Mouse (Mus musculus): Measurements from ENCODE around the gene Sft2d2. TPM values are rescaled to one million over a fixed set of nuclear protein-coding genes. Genes with fewer than 3 reads are reported as not detected.

Sft2d2 gene
- total RNA-seq (2021), result 10 to 100 TPM; 14.0 to 15.0 TPM
- long read RNA-seq, experiment 1, full-length matches to known transcripts, result 16 of 23 reads
- long read RNA-seq, experiment 1, partial matches to known transcripts, result 1 of 23 reads
- long read RNA-seq, experiment 1, other reads (novel, unspliced or antisense), result 6 of 23 reads
- long read RNA-seq, experiment 2, full-length matches to known transcripts, result 18 of 27 reads
- long read RNA-seq, experiment 2, partial matches to known transcripts, result 1 of 27 reads
- long read RNA-seq, experiment 2, other reads (novel, unspliced or antisense), result 8 of 27 reads

DNA sequence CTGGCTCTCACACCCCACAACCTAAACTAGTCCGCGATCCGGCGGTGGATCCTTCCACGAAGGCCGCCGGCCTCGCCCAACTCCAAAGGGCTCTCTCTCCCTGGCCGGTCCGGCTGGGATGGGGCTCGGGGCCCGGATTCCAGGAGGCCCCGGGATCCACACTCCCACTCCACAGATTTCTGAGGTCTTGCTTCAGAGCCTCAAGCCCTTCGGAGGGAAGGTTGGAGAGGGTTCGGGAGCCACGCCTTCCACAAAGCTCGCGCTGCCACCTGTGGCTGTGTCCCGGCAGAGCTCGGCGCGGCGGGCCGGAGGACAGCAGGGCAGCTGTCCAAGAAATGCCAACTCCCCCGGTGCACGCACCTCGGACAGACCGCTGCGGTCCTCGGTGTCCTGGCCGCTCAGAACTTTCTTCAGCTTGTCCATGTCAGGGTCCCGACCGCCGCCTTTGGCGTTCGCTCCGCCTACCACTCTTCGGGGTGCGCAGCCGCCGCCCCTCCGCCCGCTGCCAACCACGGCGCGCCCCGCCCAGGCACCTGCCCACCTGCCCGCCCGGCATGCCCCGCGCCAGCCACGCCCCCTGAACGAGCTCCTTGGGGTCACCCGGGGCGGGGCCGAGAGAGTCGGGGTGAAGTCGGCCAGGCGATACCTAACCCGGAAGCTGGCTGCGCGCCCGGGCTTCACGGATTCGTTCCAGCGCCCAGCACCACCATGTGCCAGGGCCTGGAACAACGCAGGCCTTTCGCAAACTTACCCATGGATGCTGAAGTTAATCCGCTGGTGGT is at the start of gene Sft2d2:
Gene Sft2d2, minus strand, starts transcription at position 559 of the 782 bp plus-strand sequence.
- DNase-seq (ENCODE audit: low spot score in 2 of 2), result peak; percentile 77 to 85

DNA sequence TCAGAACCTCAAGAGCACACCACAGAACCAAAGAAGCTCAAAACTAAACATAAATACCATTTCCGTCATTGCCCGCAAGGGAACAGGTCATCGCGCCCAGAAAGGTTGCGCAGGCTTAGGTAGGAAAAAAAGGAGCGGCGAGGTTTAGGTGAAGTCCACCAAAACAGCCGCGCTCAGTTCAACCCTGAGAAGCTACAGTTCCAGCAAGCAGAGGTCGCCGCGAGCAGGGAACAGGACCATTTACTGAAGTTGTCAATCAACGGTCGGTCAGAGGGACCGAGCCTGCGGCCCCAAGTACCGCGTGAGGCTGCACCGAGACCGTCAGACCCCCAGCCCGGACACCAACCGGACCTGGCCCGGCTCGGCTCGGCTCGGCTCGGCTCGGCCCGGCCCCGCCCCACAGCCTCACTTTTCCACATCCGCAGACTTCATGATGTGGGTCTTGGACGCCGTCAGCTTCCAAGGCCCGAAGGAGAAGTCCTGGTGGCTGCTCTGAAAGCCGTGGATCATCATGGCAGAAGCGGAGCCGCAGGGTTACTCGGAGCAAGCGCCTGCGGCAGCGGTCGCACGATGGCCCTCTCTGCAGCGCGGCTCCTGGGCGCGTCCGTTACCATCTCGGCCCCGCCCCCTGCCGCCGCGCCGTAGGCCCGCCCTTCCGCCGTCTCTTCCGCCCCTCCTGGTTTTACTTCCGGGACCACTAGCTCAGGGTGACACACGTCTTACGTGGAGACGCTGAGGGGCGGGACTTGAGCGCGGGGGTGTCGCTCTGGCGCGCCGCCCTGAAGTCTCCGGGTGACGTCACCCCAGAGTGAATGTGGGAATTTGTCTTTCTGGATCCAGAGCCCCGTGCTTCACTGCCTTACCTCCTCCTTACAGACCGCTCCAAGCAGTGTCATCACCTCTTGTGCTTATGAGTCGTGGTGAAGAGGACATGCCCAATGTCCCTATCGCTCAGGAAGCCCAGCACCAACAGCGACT is 42.4 kb upstream of the Sft2d2 start, which contains the start of gene Tiprl:
Gene Tiprl, minus strand, starts transcription at position 676 of the 978 bp plus-strand sequence.
- DNase-seq (ENCODE audit: low spot score in 2 of 2), result peak; percentile 94 to 96

DNA sequence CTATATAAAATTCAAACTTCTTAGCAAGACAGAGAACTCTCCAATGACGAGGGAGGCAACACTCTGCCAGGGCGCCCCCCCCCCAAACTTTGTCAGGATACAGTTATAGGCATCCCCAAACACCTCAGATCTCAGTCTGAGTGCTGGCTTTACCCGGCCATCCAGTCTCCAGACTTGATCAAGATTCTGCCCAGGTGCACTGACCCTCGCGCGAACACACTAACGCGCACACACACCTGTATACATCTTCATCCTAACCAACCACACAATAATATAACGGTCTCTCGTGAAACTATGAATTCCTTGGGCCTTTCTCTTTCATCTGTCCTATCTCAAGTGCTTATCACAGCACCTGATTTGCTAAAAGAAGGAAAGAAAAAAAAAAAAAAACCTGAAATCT is 41.6 kb upstream of the Sft2d2 start:
- DNase-seq (ENCODE audit: low spot score in 2 of 2), result no peak

DNA sequence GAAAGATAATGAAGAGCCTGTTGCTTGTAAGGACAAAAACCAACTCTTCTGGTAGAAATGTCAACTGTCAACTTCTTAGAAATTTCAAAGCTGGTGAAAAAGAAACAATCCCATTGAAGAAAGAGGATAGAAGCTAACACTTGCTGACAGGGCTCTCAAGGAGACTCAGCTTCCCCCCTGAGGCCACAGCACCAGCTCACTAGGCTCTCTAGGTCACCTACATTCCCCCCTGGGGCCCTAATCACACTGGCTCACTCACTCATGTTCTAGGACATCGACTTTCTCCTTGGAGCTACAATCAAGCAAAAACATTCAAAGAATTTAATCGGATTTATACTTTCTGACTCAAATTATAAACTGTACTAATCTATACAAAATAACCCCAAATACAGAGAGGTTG is 39.6 kb upstream of the Sft2d2 start:
- DNase-seq (ENCODE audit: low spot score in 2 of 2), result no peak

DNA sequence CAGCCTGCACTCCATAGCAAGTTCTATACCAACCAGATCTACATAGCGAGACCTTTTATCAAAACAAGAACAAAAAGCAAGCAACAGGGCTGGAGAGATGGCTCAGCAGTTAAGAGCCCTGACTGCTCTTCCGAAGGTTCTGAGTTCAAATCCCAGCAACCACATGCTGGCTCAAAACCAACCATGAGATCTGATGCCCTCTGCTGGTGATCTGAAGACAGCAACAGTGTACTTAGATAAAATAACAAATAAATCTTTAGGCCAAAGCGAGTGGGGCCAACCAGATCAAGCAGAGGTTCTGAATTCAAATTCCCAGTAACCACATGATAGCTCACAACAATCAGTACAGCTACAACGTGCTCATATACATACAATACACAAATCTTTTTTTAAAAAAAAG is 36.5 kb upstream of the Sft2d2 start:
- no peak for DNase-seq (ENCODE audit: low spot score in 2 of 2)

DNA sequence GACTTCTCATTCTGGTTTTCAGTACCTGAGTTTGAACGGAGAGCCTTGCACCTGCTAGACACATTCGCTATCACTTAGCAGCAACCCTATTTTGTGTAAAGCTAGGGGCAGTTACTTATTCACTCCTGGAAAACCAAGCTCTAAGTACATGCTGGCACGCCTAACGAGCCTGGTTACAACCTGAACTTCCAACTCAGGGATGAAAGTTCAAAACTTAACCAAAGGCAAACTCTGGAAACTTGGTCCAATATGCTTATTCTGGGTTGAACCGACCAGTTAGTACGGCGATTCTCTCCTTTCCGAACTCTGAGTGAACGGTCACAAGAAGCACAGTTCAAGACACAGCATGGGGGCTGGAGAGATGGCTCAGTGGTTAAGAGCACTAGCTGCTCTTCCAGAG is 35.3 kb upstream of the Sft2d2 start:
- DNase-seq (ENCODE audit: low spot score in 2 of 2), result no peak

DNA sequence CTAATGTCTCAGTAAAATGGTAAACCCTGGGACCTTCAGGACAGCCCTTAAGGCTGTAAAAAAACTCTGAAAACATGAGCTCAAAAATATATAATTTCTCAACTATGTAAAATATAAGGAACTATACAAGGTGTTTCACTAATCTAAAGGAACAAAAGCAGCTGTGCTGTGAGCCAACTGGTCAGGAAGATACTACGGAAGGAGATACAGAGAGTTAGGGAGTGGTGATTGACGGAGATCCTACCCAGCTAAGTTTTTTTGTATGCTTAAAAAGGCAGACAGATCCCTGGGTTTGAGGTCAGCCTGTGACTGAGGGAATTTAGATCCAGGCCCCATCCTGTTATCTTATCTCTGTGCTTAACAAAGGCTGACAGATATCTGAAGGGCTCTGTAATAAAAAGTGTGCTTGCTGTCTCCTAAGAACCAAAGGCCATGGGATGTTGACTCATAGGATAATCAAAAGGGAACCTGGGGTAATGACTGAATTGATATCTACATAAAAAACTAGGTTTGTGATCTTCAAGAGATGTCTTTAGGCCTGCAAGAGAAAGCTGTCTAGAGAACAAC is 22.9 kb upstream of the Sft2d2 start:
- no peak for DNase-seq (ENCODE audit: low spot score in 2 of 2)

DNA sequence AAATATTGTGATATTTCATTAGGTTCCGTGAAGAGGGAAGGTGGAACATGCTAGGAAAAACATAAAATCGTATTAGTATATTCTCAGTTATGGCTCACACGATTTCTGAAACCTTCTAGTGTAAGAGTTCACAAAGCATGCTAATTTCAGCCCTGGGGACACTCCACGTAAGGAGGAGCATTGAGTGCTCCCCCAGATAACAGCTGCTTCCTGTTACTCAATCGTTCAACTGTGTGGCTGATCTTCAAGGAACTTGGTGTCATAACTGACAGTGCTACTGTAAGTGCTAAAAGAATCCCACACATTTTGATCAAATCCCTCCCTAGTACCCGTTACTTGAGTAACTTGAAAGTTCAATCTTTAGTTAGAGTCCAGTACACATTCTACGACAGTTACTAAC is 21.6 kb upstream of the Sft2d2 start:
- DNase-seq (ENCODE audit: low spot score in 2 of 2), result no peak

DNA sequence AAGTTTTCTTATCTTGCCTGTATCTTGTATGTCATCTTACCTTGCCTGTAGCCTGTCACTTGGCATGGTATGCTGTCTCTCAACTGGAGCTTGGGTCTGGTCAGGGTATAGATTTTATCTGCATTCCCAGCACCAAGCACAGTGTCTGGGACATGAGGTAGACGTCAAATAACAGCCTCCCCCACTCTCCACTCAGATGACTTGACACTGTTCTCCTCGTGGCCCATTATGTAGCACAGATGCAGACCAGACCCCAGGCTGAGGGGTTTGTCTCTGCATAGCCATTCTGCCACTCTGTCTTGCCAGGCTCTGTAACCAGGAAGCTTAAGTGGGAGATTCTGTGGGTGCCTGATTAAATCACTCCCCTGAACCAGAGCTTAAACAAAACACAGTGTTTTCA is 11.4 kb upstream of the Sft2d2 start:
- DNase-seq (ENCODE audit: low spot score in 2 of 2), result no peak

DNA sequence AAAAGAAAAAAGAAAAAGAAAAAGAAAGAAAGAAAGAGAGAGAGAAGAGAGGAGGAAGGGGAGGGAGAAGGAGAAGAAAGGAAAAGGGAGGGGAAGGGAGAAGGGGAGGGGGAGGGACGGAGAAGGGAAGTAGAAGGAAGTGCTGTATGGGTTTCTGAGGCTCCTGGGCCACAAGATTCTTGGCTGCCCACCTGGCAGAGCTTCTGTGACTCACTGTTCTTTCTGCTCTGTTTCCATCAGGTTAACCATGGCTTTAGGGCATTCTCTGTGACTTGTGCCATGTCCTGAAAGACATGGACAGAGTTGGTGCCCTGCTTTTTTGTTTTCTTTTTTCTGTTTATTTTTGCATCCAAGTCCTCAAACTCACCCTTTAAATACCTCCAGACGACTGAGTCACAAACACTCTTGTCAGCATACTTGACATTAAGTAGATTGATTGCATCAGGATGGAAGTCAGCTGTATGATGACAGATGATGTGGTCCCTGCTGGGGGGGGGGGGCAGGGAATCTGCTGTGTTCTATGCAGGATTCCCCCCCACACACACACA is 9.3 kb upstream of the Sft2d2 start:
- DNase-seq (ENCODE audit: low spot score in 2 of 2), result no peak

DNA sequence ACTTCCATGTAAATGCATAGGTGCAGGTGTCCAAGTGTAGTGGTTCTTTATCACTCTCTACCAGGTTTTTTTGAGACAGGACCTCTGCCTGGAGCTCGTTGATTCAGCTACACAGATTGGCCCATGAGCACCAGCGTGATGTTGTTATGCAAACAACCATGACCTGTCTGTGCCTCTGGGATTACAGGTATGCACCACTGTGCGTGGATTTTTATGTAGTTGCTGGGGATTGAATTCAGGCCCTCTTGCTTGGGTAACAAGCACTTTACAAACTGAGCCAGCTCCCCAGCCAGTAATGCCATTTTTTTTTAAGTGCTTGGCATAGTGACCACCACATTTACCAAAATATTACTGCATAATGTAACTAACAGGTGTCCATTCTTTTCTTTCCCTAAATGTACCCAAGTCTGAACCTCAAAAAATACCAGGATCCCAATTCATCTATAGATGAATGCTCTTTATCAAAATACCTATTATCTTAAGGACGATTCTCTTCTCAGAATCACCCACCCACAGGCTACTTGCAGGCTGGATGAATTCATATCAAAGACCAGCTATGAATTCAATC is 7.3 kb upstream of the Sft2d2 start:
- DNase-seq (ENCODE audit: low spot score in 2 of 2), result no peak

DNA sequence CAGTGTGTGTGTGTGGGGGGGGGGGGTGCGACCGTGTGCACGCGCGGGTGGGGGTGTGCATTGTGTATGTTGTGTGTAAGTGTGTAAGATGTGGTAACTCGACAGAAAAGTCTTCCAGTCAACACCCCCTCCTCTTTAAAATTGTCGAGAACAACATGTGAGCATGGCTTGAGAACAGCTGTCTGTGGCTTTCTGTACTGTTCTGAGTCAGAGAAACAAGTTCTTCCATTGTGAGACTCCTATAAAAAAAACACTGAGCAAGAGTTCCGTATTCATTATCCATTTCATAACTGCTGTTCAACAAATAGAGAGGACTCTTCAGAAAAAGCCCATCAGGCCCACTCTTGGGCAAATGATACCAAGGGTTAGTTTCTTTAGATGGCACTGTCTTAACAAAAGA is 6.5 kb upstream of the Sft2d2 start:
- no peak for DNase-seq (ENCODE audit: low spot score in 2 of 2)

DNA sequence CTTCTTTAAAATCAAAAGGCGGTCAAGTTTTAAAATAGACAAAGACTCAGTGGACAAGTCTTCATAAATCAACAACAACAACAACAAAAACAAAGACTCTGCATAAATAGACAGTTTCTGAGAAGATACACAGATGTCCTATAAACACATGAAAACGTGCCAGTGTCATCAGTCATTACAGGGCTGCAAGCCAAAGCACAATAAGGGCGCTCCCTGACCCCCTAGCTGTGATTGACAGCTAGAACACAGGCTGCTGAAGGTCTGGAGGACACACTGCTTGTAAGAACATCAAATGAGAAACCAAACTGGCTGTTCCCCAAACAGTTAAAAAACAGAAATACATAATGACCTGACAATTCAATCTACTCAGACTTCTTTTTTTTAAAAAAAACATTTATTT is 5.4 kb upstream of the Sft2d2 start:
- DNase-seq (ENCODE audit: low spot score in 2 of 2), result no peak

DNA sequence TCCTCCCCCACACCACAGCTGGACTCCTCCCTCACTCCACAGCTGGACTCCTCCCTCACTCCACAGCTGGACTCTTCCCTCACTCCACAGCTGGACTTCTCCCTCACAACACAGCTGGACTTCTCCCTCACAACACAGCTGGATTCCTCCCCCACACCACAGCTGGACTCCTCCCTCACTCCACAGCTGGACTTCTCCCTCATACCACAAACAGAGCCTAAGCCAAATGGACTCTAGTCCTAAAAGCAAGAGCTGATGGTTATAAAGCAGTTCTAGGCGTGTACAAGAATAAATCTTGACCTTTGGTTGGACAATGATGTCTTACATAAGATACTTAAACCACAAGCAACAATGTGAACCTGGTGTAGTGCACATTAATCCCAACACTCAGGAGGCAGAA is 4.7 kb upstream of the Sft2d2 start:
- no peak for DNase-seq (ENCODE audit: low spot score in 2 of 2)

DNA sequence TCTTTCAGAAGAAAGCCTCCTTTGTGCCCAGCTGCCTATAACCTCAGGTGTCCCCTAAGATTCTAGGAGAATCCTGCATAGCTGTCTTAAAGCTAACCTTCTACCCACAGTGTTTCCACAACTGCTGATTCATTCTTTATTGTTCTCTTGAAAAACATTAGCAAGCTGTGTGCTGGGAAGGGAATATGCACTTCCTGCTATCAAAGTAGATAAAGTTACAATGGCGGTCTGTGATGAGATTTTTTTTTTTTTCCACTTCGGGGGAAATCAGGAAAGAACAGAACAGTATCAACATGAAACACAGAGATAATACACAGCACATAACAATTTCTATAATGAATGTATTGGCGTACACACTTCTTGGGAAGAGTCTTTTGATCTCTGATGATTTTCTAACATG is 3.6 kb upstream of the Sft2d2 start:
- no peak for DNase-seq (ENCODE audit: low spot score in 2 of 2)

DNA sequence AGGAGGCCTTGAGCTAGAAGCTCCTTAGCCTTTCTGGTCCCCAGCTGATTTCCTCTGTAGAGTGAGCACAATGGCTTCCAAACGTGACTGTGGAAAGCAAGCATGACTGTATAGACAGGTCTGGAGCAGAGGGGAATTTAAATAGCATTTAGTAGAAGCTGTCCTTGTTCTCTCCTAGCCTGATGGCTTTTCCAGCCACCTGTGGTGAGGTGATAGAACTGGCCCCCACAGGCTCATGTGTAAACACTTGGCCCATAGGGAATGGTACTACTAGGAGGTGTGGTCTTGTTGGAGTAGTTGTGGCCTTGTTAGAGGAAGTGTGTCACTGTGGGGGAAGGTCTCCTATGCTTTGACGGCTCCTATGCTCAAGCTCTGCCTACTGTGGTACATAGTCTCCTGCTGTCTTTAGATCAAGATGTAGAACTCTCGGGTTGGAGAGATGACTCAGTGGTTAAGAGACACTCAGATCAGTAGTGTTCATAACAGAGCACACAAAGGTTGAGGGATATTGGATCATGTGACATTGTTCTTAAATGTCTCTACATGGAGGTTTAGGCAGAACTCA is 1.2 kb upstream of the Sft2d2 start:
- DNase-seq (ENCODE audit: low spot score in 2 of 2), result no peak

DNA sequence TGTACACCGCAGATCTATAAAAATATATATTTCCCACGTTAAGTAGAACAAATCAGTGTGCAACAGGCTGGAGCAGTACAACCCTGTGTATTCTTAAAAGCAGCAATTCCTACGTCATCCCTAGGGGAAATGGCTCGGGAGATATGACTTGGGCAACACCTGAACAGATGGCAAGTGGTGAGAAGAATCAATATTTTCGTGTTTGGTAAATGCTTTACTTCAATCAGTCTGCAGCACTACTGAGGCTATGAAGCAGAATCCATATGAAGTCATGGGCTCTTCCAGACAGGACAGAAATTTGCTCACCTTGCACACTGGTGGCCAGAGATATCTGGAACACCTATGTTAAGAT is 400 bp upstream of the Sft2d2 start:
- no peak for DNase-seq (ENCODE audit: low spot score in 2 of 2)

DNA sequence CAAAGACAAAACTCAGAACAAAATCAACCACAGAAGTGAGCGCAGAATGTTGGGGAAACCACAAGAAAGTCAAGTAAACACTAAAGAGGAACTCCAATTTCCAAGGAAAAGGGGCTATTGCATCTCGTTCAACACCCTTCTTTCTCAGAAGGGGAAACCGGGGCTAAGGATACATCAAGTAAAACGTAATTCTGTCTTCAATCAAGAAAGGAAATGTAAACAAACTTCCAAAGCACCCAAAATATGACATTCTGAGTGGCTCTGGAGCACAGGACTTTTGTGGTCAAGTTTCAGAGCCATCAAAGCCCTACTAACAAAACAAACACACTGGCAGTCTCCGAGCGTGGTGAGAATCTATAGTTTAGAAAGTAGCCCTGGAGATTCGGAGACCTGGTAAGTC is 812 bp downstream of the Sft2d2 start:
- DNase-seq (ENCODE audit: low spot score in 2 of 2), result no peak

DNA sequence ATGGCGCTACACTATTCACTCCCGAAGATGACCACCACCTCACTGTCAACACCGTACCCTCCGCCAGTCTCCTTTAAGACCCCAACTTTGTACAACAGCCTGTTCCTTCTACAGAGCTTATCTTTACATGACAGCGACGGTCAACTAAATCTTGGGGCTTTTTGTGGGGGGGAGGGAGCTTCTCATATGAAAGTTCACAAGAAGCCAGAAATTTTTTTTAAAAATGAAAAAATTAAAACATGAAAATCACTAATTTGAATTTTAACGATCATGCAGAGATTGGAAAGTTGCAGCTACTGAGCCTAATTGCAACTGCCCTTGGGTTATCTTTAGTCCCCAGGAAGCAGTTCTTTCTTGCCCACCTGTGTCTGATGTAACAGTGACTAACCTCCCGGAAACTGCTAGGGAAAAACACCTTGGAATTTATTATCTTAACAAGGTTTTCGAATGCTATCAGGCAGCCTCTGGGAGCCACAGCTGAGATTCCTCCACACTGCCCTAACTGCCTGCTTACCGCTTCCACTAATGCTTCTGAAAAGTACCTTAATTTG is 1.4 kb downstream of the Sft2d2 start:
- DNase-seq (ENCODE audit: low spot score in 2 of 2), result no peak

DNA sequence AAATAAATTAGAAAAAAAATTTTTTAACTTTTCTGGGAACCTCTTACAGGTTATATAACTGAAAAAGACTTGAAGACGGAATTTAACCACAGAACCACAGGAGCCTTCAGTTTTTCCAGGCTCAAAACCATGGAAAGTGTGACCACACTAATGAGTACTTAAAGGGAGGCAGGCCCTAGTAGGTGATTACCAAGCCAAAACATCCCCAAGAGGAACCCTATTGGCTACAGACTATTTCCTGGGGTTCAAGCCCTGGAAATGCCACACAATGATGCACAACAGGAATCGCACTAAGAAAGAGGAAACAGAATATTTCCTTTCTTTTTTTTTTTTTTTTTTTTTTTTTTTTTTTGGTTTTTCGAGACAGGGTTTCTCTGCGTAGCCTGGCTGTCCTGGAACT is 2.1 kb downstream of the Sft2d2 start:
- DNase-seq (ENCODE audit: low spot score in 2 of 2), result no peak

All from gastrocnemius, postnatal 4 days (tissue).